Mouse (Mus musculus): ENCODE data around the gene Fndc3a. TPM values are rescaled to one million over a fixed set of nuclear protein-coding genes. Genes with fewer than 3 reads are reported as not detected.
A peak's percentile ranks its signal among the peaks of the same experiment; 100 is the strongest.

Gene Fndc3a
- polyA plus RNA-seq, 2 experiments = 29.0 to 39.4 TPM

DNA sequence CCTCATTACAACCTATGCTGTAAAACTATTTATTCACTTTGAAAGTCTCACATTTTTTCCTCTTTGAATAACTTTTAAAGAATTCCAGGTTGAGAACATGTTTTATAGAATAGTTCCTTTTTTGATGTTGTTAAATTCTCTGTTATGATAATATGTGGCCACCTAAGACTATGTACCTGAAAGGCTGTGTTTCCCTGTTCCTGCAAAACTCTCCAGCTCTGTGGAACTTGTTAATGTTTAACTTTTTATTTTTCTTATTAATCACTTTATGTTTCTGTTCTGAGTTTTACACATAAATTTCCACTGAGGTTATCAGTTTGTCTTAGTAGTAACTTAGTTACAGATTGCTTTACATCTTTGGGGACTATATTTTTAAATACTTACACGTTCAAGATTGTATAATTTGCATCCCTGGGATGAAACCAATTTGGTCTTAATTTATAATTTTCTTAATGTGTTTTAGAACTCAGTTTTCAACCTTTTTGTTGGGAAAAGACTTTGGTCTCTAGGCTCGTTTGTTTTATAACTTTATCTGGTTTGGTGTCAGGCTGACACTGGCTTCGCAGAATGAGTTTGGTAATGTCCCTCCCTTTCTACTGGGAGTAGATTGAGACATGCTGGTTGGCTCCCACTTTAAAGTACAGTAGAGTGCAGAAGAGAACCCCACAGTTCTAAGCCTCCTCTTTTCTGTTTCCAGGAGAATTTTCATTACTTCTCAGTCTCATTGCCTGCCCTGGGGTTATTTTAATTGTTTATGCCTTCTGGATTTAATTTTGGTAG, 12.7 kb upstream of the Fndc3a start:
- no peak for TF ChIP-seq POLR2A (IDR thresholded peaks at IDR 0.05; ENCODE audit: borderline replicate concordance, extremely low read depth, insufficient read depth, insufficient read length)
- Histone ChIP-seq H3K27ac (replicated peaks; ENCODE audit: low read depth, low read length) (no peak overlapping the region), H3K36me3 (ENCODE audit: control insufficient read depth, insufficient read depth, low read length) (no peaks in the 10 kb centered on the region), H3K4me1 (ENCODE audit: control insufficient read depth, insufficient read depth, low read length) (no peaks in the 10 kb centered on the region), H3K9me3 (ENCODE audit: control insufficient read depth, low read length) (no peaks in the 10 kb centered on the region), H3K4me3 (replicated peaks; ENCODE audit: low read length) (no peak overlapping the region), H3K27me3 (ENCODE audit: control insufficient read depth, insufficient read depth, low read length) (no peaks in the 10 kb centered on the region), H3K9ac (ENCODE audit: low read depth, low read length, severe bottlenecking) (no peak overlapping the region), H3K4me2 (replicated peaks; ENCODE audit: low read depth, low read length, severe bottlenecking) (no peak overlapping the region)
- DNase-seq (ENCODE audit: low spot score) (no peak), ATAC-seq (ENCODE audit: low FRiP score, low read depth) (no peak)
- WGBS = 62% methylated on average over 3 of the region's 3 CpGs

- ATAC-seq (ENCODE audit: low FRiP score, low read depth) (no peak), DNase-seq (ENCODE audit: low spot score) (no peak)
- Histone ChIP-seq H3K27me3 (ENCODE audit: control insufficient read depth, insufficient read depth, low read length) (no peaks in the 10 kb centered on the region), H3K9ac (ENCODE audit: low read depth, low read length, severe bottlenecking) (no peak overlapping the region), H3K27ac (replicated peaks; ENCODE audit: low read depth, low read length) (no peak overlapping the region), H3K36me3 (ENCODE audit: control insufficient read depth, insufficient read depth, low read length) (no peaks in the 10 kb centered on the region), H3K4me3 (replicated peaks; ENCODE audit: low read length) (no peak overlapping the region), H3K9me3 (ENCODE audit: control insufficient read depth, low read length) (no peaks in the 10 kb centered on the region), H3K4me2 (replicated peaks; ENCODE audit: low read depth, low read length, severe bottlenecking) (no peak overlapping the region), H3K4me1 (ENCODE audit: control insufficient read depth, insufficient read depth, low read length) (peaks cover under 1% of the 10 kb centered on the region; the same call in 1 of the 2 replicates)
- 86% methylated on average over 4 of the region's 4 CpGs for WGBS
- no peak for TF ChIP-seq POLR2A (IDR thresholded peaks at IDR 0.05; ENCODE audit: borderline replicate concordance, extremely low read depth, insufficient read depth, insufficient read length)
Observed at GRCm38 (mm10) chr14:72716175-72716574, 6.4 kb upstream of the Fndc3a start.

DNA sequence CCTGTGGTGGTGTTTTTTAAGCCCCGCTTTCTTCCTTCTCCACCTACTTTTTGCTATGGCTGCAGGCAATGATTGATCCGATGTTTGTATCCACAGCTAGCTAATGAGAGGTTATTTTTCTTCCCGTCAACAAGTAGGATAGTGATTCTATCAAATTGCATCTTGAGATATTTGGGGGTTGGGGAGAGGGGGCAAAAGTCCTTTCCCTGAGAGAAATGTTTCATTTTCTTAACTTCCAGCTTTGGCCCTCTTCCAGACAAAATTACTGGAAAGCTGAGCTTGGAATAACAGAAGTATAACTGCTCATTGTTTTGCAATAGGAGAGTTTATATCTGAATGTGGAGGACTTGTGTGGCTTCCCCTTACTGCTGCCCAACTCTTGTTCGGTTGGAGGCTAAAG, 1.3 kb upstream of the Fndc3a start:
- H3K36me3 ChIP-seq (ENCODE audit: control insufficient read depth, insufficient read depth, low read length) = no peaks in the 10 kb centered on the region
- H3K9me3 ChIP-seq (ENCODE audit: control insufficient read depth, low read length) = no peaks in the 10 kb centered on the region
- H3K4me1 ChIP-seq (ENCODE audit: control insufficient read depth, insufficient read depth, low read length) = peaks cover 5% of the 10 kb centered on the region; the same call in 1 of the 2 replicates
- no peak overlapping the region for H3K9ac ChIP-seq (ENCODE audit: low read depth, low read length, severe bottlenecking)
- peak overlapping the region; percentile 82 for H3K4me2 ChIP-seq (replicated peaks; ENCODE audit: low read depth, low read length, severe bottlenecking)
- ATAC-seq (ENCODE audit: low FRiP score, low read depth) (no peak), DNase-seq (ENCODE audit: low spot score) (no peak)
- WGBS = 32% methylated on average over 4 of the region's 4 CpGs
- H3K27me3 ChIP-seq (ENCODE audit: control insufficient read depth, insufficient read depth, low read length) = no peaks in the 10 kb centered on the region
- H3K4me3 ChIP-seq (replicated peaks; ENCODE audit: low read length) = no peak overlapping the region; the same call in 1 of the 2 replicates
- no peak for TF ChIP-seq POLR2A (IDR thresholded peaks at IDR 0.05; ENCODE audit: borderline replicate concordance, extremely low read depth, insufficient read depth, insufficient read length)
- no peak overlapping the region for H3K27ac ChIP-seq (replicated peaks; ENCODE audit: low read depth, low read length)

GRCm38 (mm10) chr14:72710341-72711027, 681 bp upstream of the Fndc3a start:
- WGBS = 3% methylated on average over 38 of the region's 38 CpGs
- no peak for TF ChIP-seq POLR2A (IDR thresholded peaks at IDR 0.05; ENCODE audit: borderline replicate concordance, extremely low read depth, insufficient read depth, insufficient read length)
- Histone ChIP-seq H3K36me3 (ENCODE audit: control insufficient read depth, insufficient read depth, low read length) (no peaks in the 10 kb centered on the region), H3K9ac (ENCODE audit: low read depth, low read length, severe bottlenecking) (peak overlapping the region; percentile 90), H3K27ac (replicated peaks; ENCODE audit: low read depth, low read length) (peak overlapping the region; percentile 83), H3K4me1 (ENCODE audit: control insufficient read depth, insufficient read depth, low read length) (peaks cover 5% of the 10 kb centered on the region; the same call in 1 of the 2 replicates), H3K4me2 (replicated peaks; ENCODE audit: low read depth, low read length, severe bottlenecking) (peak overlapping the region; percentile 82), H3K27me3 (ENCODE audit: control insufficient read depth, insufficient read depth, low read length) (no peaks in the 10 kb centered on the region), H3K9me3 (ENCODE audit: control insufficient read depth, low read length) (no peaks in the 10 kb centered on the region), H3K4me3 (replicated peaks; ENCODE audit: low read length) (peak overlapping the region; percentile 92)
- DNase-seq (ENCODE audit: low spot score) (peak; percentile 45), ATAC-seq (ENCODE audit: low FRiP score, low read depth) (peak; percentile 41)

GRCm38 (mm10) chr14:72709091-72709709, 603 bp downstream of the Fndc3a start:
- no peak for TF ChIP-seq POLR2A (IDR thresholded peaks at IDR 0.05; ENCODE audit: borderline replicate concordance, extremely low read depth, insufficient read depth, insufficient read length)
- peak; percentile 45 for ATAC-seq (ENCODE audit: low FRiP score, low read depth)
- peak; percentile 2 for DNase-seq (ENCODE audit: low spot score)
- 1% methylated on average over 40 of the region's 70 CpGs for WGBS
- Histone ChIP-seq H3K4me3 (replicated peaks; ENCODE audit: low read length) (peak overlapping the region; percentile 92), H3K4me1 (ENCODE audit: control insufficient read depth, insufficient read depth, low read length) (peaks cover 5% of the 10 kb centered on the region; the same call in 1 of the 2 replicates), H3K27me3 (ENCODE audit: control insufficient read depth, insufficient read depth, low read length) (no peaks in the 10 kb centered on the region), H3K4me2 (replicated peaks; ENCODE audit: low read depth, low read length, severe bottlenecking) (peak overlapping the region; percentile 82), H3K27ac (replicated peaks; ENCODE audit: low read depth, low read length) (peak overlapping the region; percentile 83), H3K9me3 (ENCODE audit: control insufficient read depth, low read length) (no peaks in the 10 kb centered on the region), H3K36me3 (ENCODE audit: control insufficient read depth, insufficient read depth, low read length) (no peaks in the 10 kb centered on the region), H3K9ac (ENCODE audit: low read depth, low read length, severe bottlenecking) (peak overlapping the region; percentile 90)

Data from limb, embryonic 14.5 days (tissue).